Mouse (Mus musculus): ENCODE measurements around the gene Chrm1. TPM values are rescaled to one million over a fixed set of nuclear protein-coding genes. Genes with fewer than 3 reads are reported as not detected.

Gene Chrm1
- total and polyA plus RNA-seq, 3 experiments = under 0.01 to 0.01 TPM; not detected in 1

- H3K4me3 ChIP-seq (ENCODE audit: control insufficient read depth in 1 of 2, insufficient read depth in 1 of 2, low read depth in 2 of 2, low read length in 2 of 2) = no peak overlapping the region
- H3K9me3 ChIP-seq (replicated peaks; ENCODE audit: insufficient read depth, low read length) = no peaks in the 10 kb centered on the region
- H3K4me1 ChIP-seq (ENCODE audit: control insufficient read depth in 1 of 2, insufficient read depth in 2 of 2, low read length in 2 of 2) = no peaks in the 10 kb centered on the region
- H3K27me3 ChIP-seq (ENCODE audit: control insufficient read depth in 1 of 2, insufficient read depth in 2 of 2, low read length in 2 of 2) = peaks cover 7 to 9% of the 10 kb centered on the region in 2 experiments; a peak in 3 of 4 replicates
- H3K79me2 ChIP-seq (ENCODE audit: control insufficient read depth, insufficient read depth, low read length, poor library complexity) = no peaks in the 10 kb centered on the region
- H3K9ac ChIP-seq (ENCODE audit: control insufficient read depth, low read depth, low read length, poor library complexity, severe bottlenecking) = no peak overlapping the region
- H3K36me3 ChIP-seq (ENCODE audit: control insufficient read depth in 1 of 2, insufficient read depth in 2 of 2, low read length in 2 of 2) = no peaks in the 10 kb centered on the region
- no peak for TF ChIP-seq POLR2A (IDR thresholded peaks at IDR 0.05; ENCODE audit: control insufficient read depth in 1 of 2, insufficient read depth in 1 of 2, low read depth in 1 of 2, low read length in 2 of 2, poor library complexity in 1 of 2)
- no peak for TF ChIP-seq ETS1 (IDR thresholded peaks at IDR 0.05; ENCODE audit: low read depth, low read length)
- H3K27ac ChIP-seq (ENCODE audit: control insufficient read depth, low read depth, low read length) = no peak overlapping the region
- no peak for DNase-seq (ENCODE audit: low read depth, low spot score)
Observed at GRCm38 (mm10) chr19:8646393-8646792, 17.2 kb upstream of the Chrm1 start.

DNA sequence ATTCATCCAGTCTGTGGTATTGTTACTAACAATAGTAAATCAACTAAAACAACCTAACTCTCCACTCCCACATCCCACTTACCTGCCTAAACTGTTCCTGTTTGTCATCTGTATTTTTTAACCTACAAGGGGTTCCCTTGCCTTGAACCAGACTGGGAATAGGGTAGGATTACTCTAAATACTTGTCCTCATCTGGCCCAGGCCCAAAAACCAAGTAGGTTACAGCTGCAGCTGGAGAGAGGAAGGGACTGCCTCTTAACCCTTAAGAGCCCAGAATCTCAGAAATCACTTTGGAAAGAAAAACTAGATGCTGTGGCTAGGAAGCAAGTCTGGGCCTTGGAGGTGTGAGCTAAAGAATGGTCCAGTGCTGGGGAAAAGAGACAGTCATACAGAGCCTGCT lies 7.8 kb upstream of the Chrm1 start:
- H3K9ac ChIP-seq (ENCODE audit: control insufficient read depth, low read depth, low read length, poor library complexity, severe bottlenecking) = no peak overlapping the region
- H3K4me3 ChIP-seq (ENCODE audit: control insufficient read depth in 1 of 2, insufficient read depth in 1 of 2, low read depth in 2 of 2, low read length in 2 of 2) = no peak overlapping the region
- peaks cover 3 to 4% of the 10 kb centered on the region in 2 experiments; a peak in 3 of 4 replicates for H3K27me3 ChIP-seq (ENCODE audit: control insufficient read depth in 1 of 2, insufficient read depth in 2 of 2, low read length in 2 of 2)
- no peaks in the 10 kb centered on the region for H3K36me3 ChIP-seq (ENCODE audit: control insufficient read depth in 1 of 2, insufficient read depth in 2 of 2, low read length in 2 of 2)
- DNase-seq (ENCODE audit: low read depth, low spot score) = no peak
- no peaks in the 10 kb centered on the region for H3K9me3 ChIP-seq (replicated peaks; ENCODE audit: insufficient read depth, low read length)
- H3K79me2 ChIP-seq (ENCODE audit: control insufficient read depth, insufficient read depth, low read length, poor library complexity) = no peaks in the 10 kb centered on the region
- TF ChIP-seq POLR2AphosphoS5 (IDR thresholded peaks at IDR 0.05; ENCODE audit: borderline replicate concordance, low read depth, low read length) (no peak), UBTF (IDR thresholded peaks at IDR 0.05; ENCODE audit: borderline replicate concordance, insufficient read depth, low read depth, low read length) (no peak), USF2 (IDR thresholded peaks at IDR 0.05; ENCODE audit: borderline replicate concordance in 1 of 2, insufficient read depth in 1 of 2, low read depth in 1 of 2, low read length in 2 of 2) (no peak), MYC (IDR thresholded peaks at IDR 0.05; ENCODE audit: low read depth, low read length) (no peak), USF1 (IDR thresholded peaks at IDR 0.05; ENCODE audit: low read depth, low read length) (no peak), GATA1 (IDR thresholded peaks at IDR 0.05; ENCODE audit: low read depth, low read length) (no peak), MAFK (IDR thresholded peaks at IDR 0.05; ENCODE audit: borderline replicate concordance, low read depth, low read length) (no peak), MYB (IDR thresholded peaks at IDR 0.05; ENCODE audit: low read depth, low read length) (no peak), SIN3A (IDR thresholded peaks at IDR 0.05; ENCODE audit: low read length) (no peak)
- no peaks in the 10 kb centered on the region for H3K4me1 ChIP-seq (ENCODE audit: control insufficient read depth in 1 of 2, insufficient read depth in 2 of 2, low read length in 2 of 2)
- no peak overlapping the region for H3K27ac ChIP-seq (ENCODE audit: control insufficient read depth, low read depth, low read length)

DNA sequence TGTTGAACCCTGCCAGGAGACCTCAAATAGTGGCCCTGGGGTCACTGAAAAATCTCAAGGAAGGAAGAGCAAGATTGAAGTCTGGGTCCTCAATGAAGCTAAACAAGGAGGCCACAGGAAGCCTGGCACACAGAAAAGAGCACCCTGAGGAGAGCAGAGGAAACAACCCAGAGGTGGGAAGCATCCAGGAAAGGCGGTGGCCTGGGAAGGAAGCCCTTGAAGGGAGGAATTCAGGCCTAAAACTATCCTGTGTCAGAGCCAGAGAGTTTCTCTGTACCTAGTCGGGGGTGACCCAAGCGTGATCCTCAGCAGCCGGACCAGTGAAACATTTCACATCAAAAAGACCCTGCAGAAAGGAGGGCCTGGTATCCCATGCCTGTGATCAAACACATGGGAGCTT lies 7.2 kb upstream of the Chrm1 start:
- Histone ChIP-seq H3K27me3 (ENCODE audit: control insufficient read depth in 1 of 2, insufficient read depth in 2 of 2, low read length in 2 of 2) (peaks cover 3 to 4% of the 10 kb centered on the region in 2 experiments; a peak in 3 of 4 replicates), H3K36me3 (ENCODE audit: control insufficient read depth in 1 of 2, insufficient read depth in 2 of 2, low read length in 2 of 2) (no peaks in the 10 kb centered on the region), H3K4me1 (ENCODE audit: control insufficient read depth in 1 of 2, insufficient read depth in 2 of 2, low read length in 2 of 2) (no peaks in the 10 kb centered on the region), H3K79me2 (ENCODE audit: control insufficient read depth, insufficient read depth, low read length, poor library complexity) (no peaks in the 10 kb centered on the region), H3K4me3 (ENCODE audit: control insufficient read depth in 1 of 2, insufficient read depth in 1 of 2, low read depth in 2 of 2, low read length in 2 of 2) (no peak overlapping the region), H3K9me3 (replicated peaks; ENCODE audit: insufficient read depth, low read length) (no peaks in the 10 kb centered on the region), H3K9ac (ENCODE audit: control insufficient read depth, low read depth, low read length, poor library complexity, severe bottlenecking) (no peak overlapping the region), H3K27ac (ENCODE audit: control insufficient read depth, low read depth, low read length) (no peak overlapping the region)
- TF ChIP-seq ZMIZ1 (IDR thresholded peaks at IDR 0.05; ENCODE audit: low read depth, low read length) = no peak
- TF ChIP-seq TBP (IDR thresholded peaks at IDR 0.05; ENCODE audit: low read depth, low read length) = no peak
- no peak for TF ChIP-seq CTCF (IDR thresholded peaks at IDR 0.05 in 2 of 3, conservative IDR thresholded peaks at IDR 0.05 in 1 of 3; ENCODE audit: control insufficient read depth in 1 of 3, insufficient read depth in 1 of 3, low read depth in 2 of 3, low read length in 3 of 3, poor library complexity in 1 of 3, severe bottlenecking in 1 of 3)
- no peak for DNase-seq (ENCODE audit: low read depth, low spot score)

All from MEL (cell line).